Mouse (Mus musculus) right cerebral cortex, postnatal 36 days (tissue): Measurements from ENCODE around the gene Gm49355.
"Not testable (repeated sequence)": the region's sequence is repeated elsewhere in the genome, so short reads cannot be mapped to it uniquely, and the experiment has no call there.

Experiments
- DNase-seq, 2 experiments: peaks; one replicate each; pipeline ENCODE4 v3.0.0; 2022; ENCODE audit warnings: low spot score in 2 of 2, mixed read lengths in 1 of 2

Gene Gm49355

GRCm38 (mm10) chr14:12283641-12284040, at the start of gene Gm49355:
Gene Gm49355, plus strand, starts transcription at chr14:12283976.
- no peak for DNase-seq

GRCm38 (mm10) chr14:12243726-12244125, 40.0 kb upstream of the Gm49355 start:
- DNase-seq = no peak

- no peak for DNase-seq
Measured at GRCm38 (mm10) chr14:12276031-12276430, 7.7 kb upstream of the Gm49355 start.

GRCm38 (mm10) chr14:12284141-12284912, 551 bp downstream of the Gm49355 start, which contains the start of gene 3830406C13Rik:
Gene 3830406C13Rik, plus strand, starts transcription at chr14:12284173.
- peak; percentile 79 to 82 for DNase-seq

- not testable (repeated sequence) for DNase-seq
Measured at GRCm38 (mm10) chr14:12289747-12290146, 6.0 kb downstream of the Gm49355 start.

GRCm38 (mm10) chr14:12296391-12296790, 12.6 kb downstream of the Gm49355 start:
- peak; percentile 67 to 73 for DNase-seq

GRCm38 (mm10) chr14:12299171-12299570, 15.4 kb downstream of the Gm49355 start:
- DNase-seq = no peak

GRCm38 (mm10) chr14:12299654-12300053, 15.9 kb downstream of the Gm49355 start:
- DNase-seq = no peak

GRCm38 (mm10) chr14:12300275-12300674, 16.5 kb downstream of the Gm49355 start:
- DNase-seq = no peak

GRCm38 (mm10) chr14:12300677-12301076, 16.9 kb downstream of the Gm49355 start:
- no peak for DNase-seq

GRCm38 (mm10) chr14:12303106-12303505, 19.3 kb downstream of the Gm49355 start:
- DNase-seq = no peak

GRCm38 (mm10) chr14:12333622-12334021, 49.8 kb downstream of the Gm49355 start:
- no peak for DNase-seq

GRCm38 (mm10) chr14:12334925-12335324, 51.1 kb downstream of the Gm49355 start:
- DNase-seq = no peak

- no peak for DNase-seq
Measured at GRCm38 (mm10) chr14:12337421-12337997, 53.7 kb downstream of the Gm49355 start.

GRCm38 (mm10) chr14:12337998-12338809, 54.4 kb downstream of the Gm49355 start:
- DNase-seq = no peak

GRCm38 (mm10) chr14:12338811-12339565, 55.2 kb downstream of the Gm49355 start:
- no peak for DNase-seq

GRCm38 (mm10) chr14:12340238-12341074, 56.7 kb downstream of the Gm49355 start:
- no peak for DNase-seq

GRCm38 (mm10) chr14:12341075-12341788, 57.5 kb downstream of the Gm49355 start:
- no peak for DNase-seq

GRCm38 (mm10) chr14:12341789-12342457, 58.1 kb downstream of the Gm49355 start:
- DNase-seq = no peak
